Mouse (Mus musculus) bone marrow, adult 2 months (tissue): ENCODE measurements around the gene Lrrc17. TPM values are rescaled to one million over a fixed set of nuclear protein-coding genes. Genes with fewer than 3 reads are reported as not detected.
"Not testable (repeated sequence)": the region's sequence is repeated elsewhere in the genome, so short reads cannot be mapped to it uniquely, and the experiment has no call there.

Source experiments
- H3K27ac ChIP-seq: fragments of 200-500 bp; 2 replicates; pipeline ENCODE4 v1.5.1; 2012; ENCODE audit warnings: low read depth, mild to moderate bottlenecking, control low read depth, inconsistent platforms, low read length; ENCODE audit not compliant: control insufficient read depth, poor library complexity, insufficient read depth
- H3K4me1 ChIP-seq: fragments of 200-500 bp; 2 replicates; pipeline ENCODE4 v1.6.1; 2011; ENCODE audit warnings: low read length; ENCODE audit not compliant: control insufficient read depth, insufficient read depth
- H3K4me3 ChIP-seq: fragments of 200-500 bp; replicated peaks from 2 replicates; pipeline ENCODE3; 2011; ENCODE audit warnings: mild to moderate bottlenecking, low read depth, low read length, control low read depth; ENCODE audit not compliant: control insufficient read depth
- CTCF ChIP-seq: fragments of 200-500 bp; IDR thresholded peaks from 2 replicates; pipeline ENCODE4 v1.5.1; 2011; ENCODE audit warnings: low read length, control low read depth; ENCODE audit not compliant: control insufficient read depth, insufficient read depth
- POLR2A ChIP-seq: fragments of 200-500 bp; IDR thresholded peaks from 2 replicates; pipeline ENCODE4 v1.6.1; 2011; ENCODE audit warnings: low read depth, mild to moderate bottlenecking, control low read depth, low read length, borderline replicate concordance; ENCODE audit not compliant: control insufficient read depth
- WGBS: fragments of 180-500 bp; shearing (Covaris S2); methylation state at CpG from one replicate; pipeline ENCODE4 v1.1.7; 2018; 5-methylcytosine and 5-hydroxymethylcytosine counted together
- polyA plus RNA-seq: library from polyadenylated mRNA; stranded (reverse); fragments of >200 nt; gene quantifications from 2 replicates; pipeline ENCODE4 v1.2.4, GENCODE M21; 2011; ENCODE audit warnings: low replicate concordance; ENCODE audit not compliant: missing spikeins, insufficient read depth, insufficient read length

Gene Lrrc17
- polyA plus RNA-seq, 1 experiment = 2.7 TPM

DNA sequence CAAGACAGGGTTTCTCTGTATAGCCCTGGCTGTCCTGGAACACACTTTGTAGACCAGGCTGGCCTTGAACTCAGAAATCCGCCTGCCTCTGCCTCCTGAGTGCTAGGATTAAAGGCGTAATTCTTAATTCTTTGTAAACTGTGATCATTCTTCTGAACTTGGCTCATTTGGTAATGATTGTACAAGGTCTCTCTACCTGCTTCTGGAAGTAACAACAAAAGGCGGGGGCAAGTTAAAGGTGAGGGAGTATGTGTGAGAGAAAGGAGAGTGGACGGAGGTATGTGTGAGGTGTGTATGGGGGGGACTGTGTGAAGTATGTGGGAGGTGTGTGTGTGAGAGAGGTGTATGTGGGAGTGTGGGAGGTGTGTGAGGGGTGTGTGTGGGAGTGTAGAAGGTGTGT is 56.6 kb downstream of the Lrrc17 start:
- 78% methylated on average over 4 of the region's 4 CpGs for WGBS
- TF ChIP-seq POLR2A (no peak), CTCF (no peak)
- H3K27ac ChIP-seq = no peak overlapping the region
- no peaks in the 10 kb centered on the region for H3K4me1 ChIP-seq
- H3K4me3 ChIP-seq = no peak overlapping the region

DNA sequence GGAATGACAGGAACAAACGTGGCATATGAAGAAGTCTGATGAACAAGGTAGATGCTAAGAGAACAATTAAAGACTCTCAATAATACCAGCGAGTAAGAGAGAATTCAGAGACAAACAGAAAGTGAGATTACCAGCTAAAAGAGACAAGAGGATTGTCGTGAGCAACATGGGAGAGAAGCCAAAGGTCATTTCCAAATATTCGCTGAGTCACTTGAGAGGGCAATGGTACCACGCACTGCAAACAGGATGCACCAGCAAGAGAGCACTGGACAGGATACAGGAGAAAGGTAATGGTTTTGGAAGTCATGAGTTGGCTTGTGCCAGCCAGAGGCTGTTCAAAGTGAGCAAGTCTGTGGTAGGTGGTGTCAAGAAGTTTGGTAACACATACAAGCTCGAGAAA is 62.6 kb downstream of the Lrrc17 start:
- TF ChIP-seq POLR2A = no peak
- Histone ChIP-seq H3K27ac (no peak overlapping the region), H3K4me1 (no peaks in the 10 kb centered on the region), H3K4me3 (no peak overlapping the region)
- 56% methylated on average over 6 of the region's 6 CpGs for WGBS

DNA sequence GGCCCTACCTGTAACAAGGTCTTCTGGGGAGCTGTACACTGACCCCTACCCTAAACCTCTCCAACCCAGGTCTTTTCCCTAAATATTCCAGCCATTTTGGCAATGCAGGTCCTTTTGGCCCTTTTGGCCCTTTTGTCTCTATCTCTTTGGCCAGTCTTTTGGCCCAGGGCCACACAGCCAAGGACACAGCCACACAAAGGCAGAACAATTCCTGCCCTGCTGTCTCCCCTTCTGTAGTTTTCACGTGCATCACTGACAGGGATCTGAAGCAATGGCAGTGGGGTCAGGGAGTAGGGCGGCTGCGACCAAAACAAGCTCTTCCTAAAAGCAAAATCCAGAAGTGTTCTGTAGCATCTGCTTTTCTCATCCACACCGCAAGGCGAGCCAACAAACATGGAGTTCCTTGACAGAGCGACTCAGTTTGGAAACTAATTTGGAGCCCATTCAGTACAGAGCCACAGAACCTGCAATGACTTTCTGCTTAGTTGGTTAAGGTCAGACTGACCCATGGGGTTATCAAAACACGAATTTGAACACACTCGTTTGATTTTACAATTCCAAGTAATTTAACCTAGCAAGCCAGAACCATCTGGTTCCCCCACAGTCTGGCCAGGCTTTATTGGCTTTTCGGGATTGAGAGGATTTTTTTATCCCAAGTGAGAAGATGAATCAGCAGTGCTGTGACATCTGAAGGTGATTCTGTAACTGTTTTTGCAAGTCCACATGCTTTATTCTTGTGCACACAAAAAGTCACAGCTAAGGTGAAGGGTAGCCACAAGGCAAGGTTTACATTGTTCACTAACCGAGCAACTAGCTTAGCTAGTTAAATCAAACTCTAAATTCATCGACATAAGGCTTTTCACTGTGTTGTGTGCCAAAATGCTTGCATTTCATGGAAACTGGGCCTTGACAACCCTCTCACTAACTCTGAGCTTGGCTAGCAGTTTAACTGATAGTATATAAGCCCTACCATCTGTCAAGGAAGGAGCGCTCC is 65.2 kb downstream of the Lrrc17 start:
- no peak overlapping the region for H3K4me3 ChIP-seq
- TF ChIP-seq CTCF (no peak), POLR2A (no peak)
- WGBS = 81% methylated on average over 12 of the region's 12 CpGs
- no peaks in the 10 kb centered on the region for H3K4me1 ChIP-seq
- H3K27ac ChIP-seq = no peak overlapping the region

DNA sequence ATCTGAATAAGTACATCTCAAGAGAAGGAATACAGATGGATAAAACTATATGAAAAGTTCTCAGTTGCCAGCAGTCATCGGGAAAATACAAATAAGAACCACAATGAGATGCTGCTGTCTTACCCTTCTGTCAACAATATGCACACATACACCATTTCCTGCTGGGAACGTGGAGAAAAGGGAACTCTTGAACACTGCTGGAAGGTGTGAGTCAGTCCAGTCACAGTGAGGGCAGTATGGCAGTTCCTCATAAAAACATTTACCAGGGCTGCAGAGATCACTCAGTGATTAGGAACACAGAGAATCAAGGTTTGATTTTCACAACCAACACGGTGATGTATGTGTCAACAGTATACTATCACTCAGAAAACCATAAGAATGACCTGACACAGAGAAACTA is 67.6 kb downstream of the Lrrc17 start:
- TF ChIP-seq POLR2A (no peak), CTCF (no peak)
- Histone ChIP-seq H3K27ac (no peak overlapping the region), H3K4me3 (no peak overlapping the region), H3K4me1 (no peaks in the 10 kb centered on the region)
- 2% methylated on average over 3 of the region's 3 CpGs for WGBS

DNA sequence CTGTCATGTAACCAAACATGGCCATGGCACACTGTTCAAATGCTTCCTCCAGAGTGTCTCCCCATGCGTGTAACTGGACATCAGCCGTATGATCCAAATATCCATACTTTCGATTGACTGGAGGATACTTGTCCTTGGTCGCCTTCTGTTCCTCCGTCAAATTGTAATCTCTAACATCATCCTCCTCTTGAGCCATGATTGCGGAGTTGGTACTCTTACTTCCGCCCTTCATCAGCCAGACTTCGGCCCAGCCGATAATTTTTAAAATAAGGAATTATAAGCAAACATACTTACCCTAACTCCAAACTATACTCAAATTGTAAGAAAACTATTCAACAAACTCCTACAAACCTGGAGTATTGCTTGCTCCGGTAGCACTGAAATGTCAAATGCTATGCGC is 70.9 kb downstream of the Lrrc17 start:
- 93% methylated on average over 11 of the region's 11 CpGs for WGBS
- H3K4me3 ChIP-seq, H3K4me1 ChIP-seq, H3K27ac ChIP-seq: not testable (repeated sequence)

DNA sequence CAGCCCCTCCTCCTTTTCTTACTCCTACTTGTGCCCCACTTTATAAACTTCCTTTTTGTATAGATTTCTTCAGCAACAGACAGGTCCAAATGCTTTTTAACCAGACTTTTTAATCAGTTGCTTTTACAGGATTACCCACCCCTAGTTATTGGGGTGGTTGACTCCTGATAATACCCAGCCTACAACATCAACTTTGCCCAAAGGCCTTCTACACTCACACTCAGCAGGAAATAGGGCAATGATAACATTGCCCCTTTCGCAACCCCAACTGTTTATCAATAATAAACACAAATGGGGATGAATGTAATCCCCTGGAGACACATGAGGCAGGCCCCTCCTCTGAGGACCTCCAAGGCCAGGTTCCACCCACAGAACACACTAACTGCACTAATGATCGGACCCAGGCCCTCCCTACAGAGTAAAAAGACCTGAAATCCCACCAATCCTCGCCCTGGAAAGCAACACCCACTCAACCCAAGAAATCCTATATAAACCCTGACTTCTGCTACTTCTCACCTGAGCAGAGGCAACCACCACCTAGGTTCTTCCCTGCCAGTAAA is 73.2 kb downstream of the Lrrc17 start:
- 61% methylated on average over 3 of the region's 3 CpGs for WGBS
- no peak for TF ChIP-seq CTCF
- no peak for TF ChIP-seq POLR2A
- Histone ChIP-seq H3K27ac (no peak overlapping the region), H3K4me3 (no peak overlapping the region), H3K4me1 (no peaks in the 10 kb centered on the region; the same call in 1 of the 2 replicates)

Other genes with a start within 250 kb of the Lrrc17 start
- 1.7 and 5.3 TPM in 2 replicates for gene Fgl2, start 170.9 kb upstream of the Lrrc17 start, polyA plus RNA-seq
- not detected in 2 replicates for gene Ccdc146, start 118.9 kb upstream of the Lrrc17 start, polyA plus RNA-seq
- gene Fam185a, start 118.6 kb upstream of the Lrrc17 start, polyA plus RNA-seq = 1.2 and 4.6 TPM in 2 replicates
- gene Fbxl13, start 102.1 kb downstream of the Lrrc17 start, polyA plus RNA-seq = not detected in 2 replicates
- gene Armc10, start 102.3 kb downstream of the Lrrc17 start, polyA plus RNA-seq = 10.2 and 12.9 TPM in 2 replicates
- not detected in 2 replicates for gene Napepld, start 157.8 kb downstream of the Lrrc17 start, polyA plus RNA-seq
- gene Pmpcb, start 193.6 kb downstream of the Lrrc17 start, polyA plus RNA-seq = 26.0 and 59.8 TPM in 2 replicates
- 29.1 and 47.2 TPM in 2 replicates for gene Dnajc2, start 241.7 kb downstream of the Lrrc17 start, polyA plus RNA-seq
- 49.8 and 63.0 TPM in 2 replicates for gene Psmc2, start 241.7 kb downstream of the Lrrc17 start, polyA plus RNA-seq